Mouse (Mus musculus) lung, postnatal 0 days (tissue): ENCODE data around the gene Nupl1. TPM values are rescaled to one million over a fixed set of nuclear protein-coding genes. Genes with fewer than 3 reads are reported as not detected.

Experiments
- ATAC-seq: fragments of 200-750 bp; cut with Nextera tagmentation; 2 replicates; pipeline ENCODE4 v1.8.0; 2017; ENCODE audit warnings: moderate library complexity
- DNase-seq: peaks from one replicate; pipeline ENCODE4 v3.0.0-alpha.2; 2016; ENCODE audit warnings: low spot score
- H3K27ac ChIP-seq: fragments of 300-500 bp; sonication (generic); 2 replicates; pipeline ENCODE4 v1.5.1; 2014; ENCODE audit warnings: antibody characterized with exemption, mild to moderate bottlenecking, low read length, mixed read lengths
- H3K27me3 ChIP-seq: fragments of 300-500 bp; sonication (generic); replicated peaks from 2 replicates; pipeline ENCODE4 v1.6.1; 2014; ENCODE audit warnings: low read length, mixed read lengths; ENCODE audit not compliant: insufficient read depth
- H3K36me3 ChIP-seq: fragments of 300-500 bp; sonication (generic); 2 replicates; pipeline ENCODE4 v1.6.1; 2014; ENCODE audit warnings: low read length, mixed read lengths; ENCODE audit not compliant: insufficient read depth
- H3K4me1 ChIP-seq: fragments of 300-500 bp; sonication (generic); 2 replicates; pipeline ENCODE4 v1.6.1; 2014; ENCODE audit warnings: antibody characterized with exemption, low read depth, low read length, mixed read lengths; ENCODE audit not compliant: insufficient read depth
- H3K4me2 ChIP-seq: fragments of 300-500 bp; sonication (generic); replicated peaks from 2 replicates; pipeline ENCODE4 v1.6.1; 2014; ENCODE audit warnings: low read depth, mild to moderate bottlenecking, low read length, moderate library complexity, mixed read lengths
- H3K4me3 ChIP-seq: fragments of 300-500 bp; sonication (generic); 2 replicates; pipeline ENCODE4 v1.5.1; 2014; ENCODE audit warnings: low read depth, low read length
- H3K9ac ChIP-seq: fragments of 300-500 bp; sonication (generic); replicated peaks from 2 replicates; pipeline ENCODE4 v1.6.1; 2014; ENCODE audit warnings: low read depth, mild to moderate bottlenecking
- H3K9me3 ChIP-seq: fragments of 300-500 bp; sonication (generic); 2 replicates; pipeline ENCODE4 v1.6.1; 2016; ENCODE audit warnings: low read length, mixed read lengths
- CTCF ChIP-seq: IDR thresholded peaks from 2 replicates; pipeline ENCODE4 v1.5.1; 2016; ENCODE audit warnings: antibody characterized with exemption, mild to moderate bottlenecking
- EP300 ChIP-seq: IDR thresholded peaks from 2 replicates; pipeline ENCODE4 v1.6.1; 2016; ENCODE audit warnings: antibody characterized with exemption, mild to moderate bottlenecking, control low read depth
- WGBS: fragments of 180-500 bp; shearing (Covaris S2); extraction: QIAGEN DNeasy Blood & Tissue Kit; methylation state at CpG from one replicate; pipeline ENCODE4 v1.1.7; 2014; 5-methylcytosine and 5-hydroxymethylcytosine counted together
- polyA plus RNA-seq: library from polyadenylated mRNA; unstranded; fragments of >200 nt; fragmentation: Nextera tagmentation; extraction: Ambion mirVana; gene quantifications from 2 replicates; pipeline ENCODE4 v1.2.1, GENCODE M21; 2015

Nupl1 gene
- polyA plus RNA-seq, 1 experiment from 2014 or later, result not detected

- H3K36me3 ChIP-seq, result no peaks in the 10 kb centered on the region
- H3K9ac ChIP-seq, result no peak overlapping the region
- H3K27ac ChIP-seq, result no peak overlapping the region
- TF ChIP-seq CTCF (no peak), EP300 (no peak)
- ATAC-seq (peak; percentile 25; the same call in 1 of the 2 replicates), DNase-seq (no peak)
- no peak overlapping the region for H3K4me3 ChIP-seq
- no peak overlapping the region for H3K4me2 ChIP-seq
- no peaks in the 10 kb centered on the region for H3K9me3 ChIP-seq
- no peaks in the 10 kb centered on the region for H3K4me1 ChIP-seq
- 70% methylated on average over 7 of the region's 7 CpGs for WGBS
- H3K27me3 ChIP-seq, result no peaks in the 10 kb centered on the region
These were observed 42.1 kb downstream of the Nupl1 start for GRCm38 (mm10) chr14:60209166-60209565.

- no peak overlapping the region for H3K4me3 ChIP-seq
- no peaks in the 10 kb centered on the region for H3K27me3 ChIP-seq
- no peaks in the 10 kb centered on the region for H3K4me1 ChIP-seq
- no peaks in the 10 kb centered on the region for H3K9me3 ChIP-seq
- H3K4me2 ChIP-seq, result no peak overlapping the region
- no peak overlapping the region for H3K9ac ChIP-seq
- H3K27ac ChIP-seq, result no peak overlapping the region
- no peak for TF ChIP-seq EP300
- no peak for TF ChIP-seq CTCF
- ATAC-seq (no peak), DNase-seq (peak; percentile 11)
- no peaks in the 10 kb centered on the region for H3K36me3 ChIP-seq
- WGBS, result 80% methylated on average over 6 of the region's 6 CpGs
These were observed 46.2 kb downstream of the Nupl1 start for GRCm38 (mm10) chr14:60204993-60205392.

- no peak within 1 kb of the TSS for H3K27ac ChIP-seq
- 58% methylated on average over 7 of the region's 7 CpGs for WGBS
- no peaks in the 10 kb centered on the region for H3K36me3 ChIP-seq
- no peak for ATAC-seq
- TF ChIP-seq CTCF, result no peak
- TF ChIP-seq EP300, result no peak
- H3K27me3 ChIP-seq, result no peaks in the 10 kb centered on the region
- DNase-seq, result no peak
- no peaks in the 10 kb centered on the region for H3K4me1 ChIP-seq
- H3K4me3 ChIP-seq, result no peak within 1 kb of the TSS
- no peaks in the 10 kb centered on the region for H3K9me3 ChIP-seq
- H3K9ac ChIP-seq, result no peak within 1 kb of the TSS
- H3K4me2 ChIP-seq, result no peak within 1 kb of the TSS
These were observed 54.3 kb downstream of the Nupl1 start, which contains the start of gene Atp8a2 for GRCm38 (mm10) chr14:60196884-60197283. Atp8a2 (minus strand) TSS chr14:60197179.

- Histone ChIP-seq H3K4me1 (no peaks in the 10 kb centered on the region), H3K36me3 (no peaks in the 10 kb centered on the region), H3K4me3 (no peak overlapping the region), H3K4me2 (no peak overlapping the region), H3K9me3 (no peaks in the 10 kb centered on the region), H3K27ac (no peak overlapping the region), H3K27me3 (no peaks in the 10 kb centered on the region), H3K9ac (no peak overlapping the region)
- DNase-seq (no peak), ATAC-seq (no peak)
- 73% methylated on average over 5 of the region's 5 CpGs for WGBS
- TF ChIP-seq EP300, result no peak
- no peak for TF ChIP-seq CTCF
These were observed 55.2 kb downstream of the Nupl1 start for GRCm38 (mm10) chr14:60195999-60196398.

GRCm38 (mm10) chr14:60194606-60195005 is 56.6 kb downstream of the Nupl1 start:
- Histone ChIP-seq H3K9ac (no peak overlapping the region), H3K27ac (no peak overlapping the region), H3K36me3 (no peaks in the 10 kb centered on the region), H3K27me3 (no peaks in the 10 kb centered on the region), H3K4me2 (no peak overlapping the region), H3K4me3 (no peak overlapping the region), H3K4me1 (no peaks in the 10 kb centered on the region), H3K9me3 (no peaks in the 10 kb centered on the region)
- DNase-seq, result no peak
- TF ChIP-seq EP300 (no peak), CTCF (no peak)
- WGBS, result 75% methylated on average over 1 of the region's 1 CpGs
- no peak for ATAC-seq

- no peak overlapping the region for H3K4me3 ChIP-seq
- no peak overlapping the region for H3K9ac ChIP-seq
- no peak for TF ChIP-seq CTCF
- no peak for TF ChIP-seq EP300
- H3K27me3 ChIP-seq, result no peaks in the 10 kb centered on the region
- no peaks in the 10 kb centered on the region for H3K36me3 ChIP-seq
- no peak overlapping the region for H3K27ac ChIP-seq
- no peaks in the 10 kb centered on the region for H3K4me1 ChIP-seq
- DNase-seq, result no peak
- H3K4me2 ChIP-seq, result no peak overlapping the region
- ATAC-seq, result no peak
- 79% methylated on average over 5 of the region's 5 CpGs for WGBS
- no peaks in the 10 kb centered on the region for H3K9me3 ChIP-seq
These were observed 61.5 kb downstream of the Nupl1 start for GRCm38 (mm10) chr14:60189771-60190170.

GRCm38 (mm10) chr14:60188201-60188825 is 62.9 kb downstream of the Nupl1 start:
- DNase-seq (no peak), ATAC-seq (no peak)
- H3K9ac ChIP-seq, result no peak overlapping the region

More at GRCm38 (mm10) chr14:60188201-60188825, 62.9 kb downstream of the Nupl1 start:
- Histone ChIP-seq H3K4me3 (no peak overlapping the region), H3K4me2 (no peak overlapping the region), H3K9me3 (no peaks in the 10 kb centered on the region), H3K4me1 (no peaks in the 10 kb centered on the region), H3K27ac (no peak overlapping the region), H3K36me3 (no peaks in the 10 kb centered on the region), H3K27me3 (no peaks in the 10 kb centered on the region)
- no peak for TF ChIP-seq CTCF
- WGBS, result 73% methylated on average over 5 of the region's 5 CpGs
